Mouse (Mus musculus) megakaryocyte progenitor cell, adult 5-6 weeks (primary cell): ENCODE data around the gene Tmem248. TPM values are rescaled to one million over a fixed set of nuclear protein-coding genes. Genes with fewer than 3 reads are reported as not detected.

Experiments
- ATAC-seq: replicated peaks from 2 replicates; pipeline ENCODE4 v1.8.0; 2016; ENCODE audit warnings: mild to moderate bottlenecking, moderate TSS enrichment, inconsistent platforms; ENCODE audit not compliant: poor library complexity
- total RNA-seq, 2 experiments: library from RNA; stranded (forward) in 1 of 2; stranded (reverse) in 1 of 2; fragments of 157-497, 149-512 nt in 1 of 2; fragments of 200-1000 nt in 1 of 2; gene quantifications; 2 replicates each; pipeline versions ENCODE4 v1.2.3 to v1.2.4; 2015 to 2017

Tmem248 gene
- total RNA-seq, 2 experiments from 2014 or later = 64.2 to 75.6 TPM

GRCm38 (mm10) chr5:130255799-130256525 is 39.1 kb downstream of the Tmem248 start:
- ATAC-seq = peak; percentile 1

- peak; percentile 79 for ATAC-seq
Measured at GRCm38 (mm10) chr5:130256678-130257271, 39.9 kb downstream of the Tmem248 start.

GRCm38 (mm10) chr5:130257303-130257702 is 40.4 kb downstream of the Tmem248 start:
- ATAC-seq = no peak

- 0 out of 2 replicates have a peak, but pooled peaks have one; percentile 49 for ATAC-seq
Measured at GRCm38 (mm10) chr5:130263454-130263853, 46.6 kb downstream of the Tmem248 start.

DNA sequence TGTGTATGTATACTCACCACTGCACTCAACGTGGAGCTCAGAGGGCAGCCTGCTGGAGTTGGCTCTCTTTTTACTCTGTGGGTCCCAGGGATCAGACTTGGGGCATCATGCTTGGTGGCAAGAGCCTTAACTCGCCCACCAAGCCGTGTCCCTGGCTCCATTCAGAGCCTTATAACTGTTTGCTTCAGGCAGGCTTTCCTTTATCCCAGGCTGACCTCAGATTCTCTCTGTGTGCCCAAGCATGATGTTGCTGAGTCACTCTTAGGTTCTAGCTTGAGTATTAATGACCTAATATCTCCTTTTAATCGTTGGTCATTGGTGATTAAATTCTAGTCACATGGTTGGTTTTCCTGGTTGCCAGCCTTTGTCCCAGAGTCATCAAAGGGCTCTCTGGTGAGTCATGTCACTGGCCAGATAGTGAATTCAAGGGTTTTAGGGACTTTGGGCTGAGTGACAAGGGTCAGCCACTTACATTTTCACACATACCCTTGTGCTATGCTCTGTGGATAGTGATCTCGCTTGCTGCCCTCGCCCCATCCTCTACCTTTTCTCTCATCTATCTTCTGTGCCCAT is 47.6 kb downstream of the Tmem248 start:
- ATAC-seq = no peak

GRCm38 (mm10) chr5:130266651-130267050 is 49.8 kb downstream of the Tmem248 start:
- ATAC-seq = peak; percentile 64

- peak; percentile 84 for ATAC-seq
Measured at GRCm38 (mm10) chr5:130267316-130267715, 50.4 kb downstream of the Tmem248 start.

- no peak for ATAC-seq
Measured at GRCm38 (mm10) chr5:130268976-130269375, 52.1 kb downstream of the Tmem248 start.

GRCm38 (mm10) chr5:130272344-130272743 is 55.5 kb downstream of the Tmem248 start:
- ATAC-seq = peak; percentile 66

- no peak for ATAC-seq
Measured at GRCm38 (mm10) chr5:130273046-130273445, 56.2 kb downstream of the Tmem248 start.

DNA sequence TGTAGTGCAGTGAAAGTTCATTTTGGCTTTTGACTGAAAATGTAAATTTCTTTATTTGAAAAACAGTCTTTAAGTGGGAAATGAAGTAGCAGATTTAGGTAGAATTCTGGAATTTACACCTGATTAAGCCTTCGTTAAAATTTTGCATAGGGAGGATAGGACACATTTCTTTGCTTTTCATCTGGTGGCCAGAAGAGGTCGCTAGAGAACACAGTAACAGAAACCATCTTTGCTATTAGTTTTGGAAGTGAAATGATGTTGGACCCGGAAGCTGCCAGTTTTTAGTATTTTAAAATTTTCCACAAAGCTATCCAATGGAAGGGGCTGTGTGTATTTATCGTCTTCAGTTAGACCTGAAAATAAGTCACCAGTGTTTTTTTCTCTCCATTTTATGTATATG is 58.6 kb downstream of the Tmem248 start:
- ATAC-seq = peak; percentile 60

GRCm38 (mm10) chr5:130278011-130278472 is 61.2 kb downstream of the Tmem248 start:
- peak; percentile 74 for ATAC-seq

DNA sequence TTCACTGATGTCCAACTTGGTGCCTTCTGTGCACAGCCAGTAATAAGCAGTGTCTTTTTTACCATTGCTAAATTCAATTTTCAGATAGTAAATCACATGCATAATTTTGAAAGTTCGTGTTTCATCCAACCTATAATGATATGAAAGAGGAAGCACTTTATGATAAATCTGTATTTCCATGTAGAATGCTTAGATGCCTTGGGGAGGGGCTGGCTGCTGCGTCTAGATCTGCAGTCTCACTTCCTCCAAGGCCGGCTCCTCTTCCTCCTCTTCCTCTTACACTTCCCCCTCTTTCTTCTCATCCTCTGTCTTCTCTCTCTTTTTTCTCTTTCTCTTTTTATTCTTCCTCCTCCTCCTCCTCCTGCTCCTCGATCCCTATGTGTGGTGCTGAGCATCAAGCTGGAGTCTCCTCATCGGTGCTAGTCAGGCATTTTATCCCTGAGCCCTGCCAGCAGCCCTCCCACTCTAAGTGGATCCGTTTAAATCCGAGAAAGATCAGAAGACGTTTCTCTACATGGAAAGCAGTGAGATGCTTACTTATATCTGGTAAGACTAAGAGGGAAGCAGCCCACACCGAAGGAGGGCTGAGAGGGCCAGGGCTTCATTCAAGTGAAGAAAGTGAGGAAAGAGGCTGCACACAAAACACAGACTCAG is 66.3 kb downstream of the Tmem248 start:
- peak; percentile 50 for ATAC-seq

DNA sequence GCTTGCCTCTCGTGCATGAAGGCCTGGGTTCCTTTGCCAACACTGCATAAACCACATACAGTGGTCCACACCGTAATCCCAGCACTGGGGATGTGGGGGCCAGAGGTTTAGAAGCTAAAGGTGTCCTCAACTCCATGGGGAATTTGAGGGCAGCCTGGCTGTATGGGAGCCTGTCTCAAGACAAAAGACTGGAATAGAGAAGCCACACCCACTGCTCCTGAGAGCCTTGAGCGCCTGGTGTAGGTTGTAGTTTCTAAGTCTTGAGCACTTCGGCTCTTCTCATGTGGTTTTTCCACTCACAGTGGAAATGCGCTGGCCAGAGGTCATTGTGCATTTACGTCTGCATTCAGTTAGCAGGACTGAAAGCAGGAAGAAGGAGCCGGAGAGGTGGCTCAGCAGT is 71.2 kb downstream of the Tmem248 start:
- no peak for ATAC-seq

GRCm38 (mm10) chr5:130290242-130290641 is 73.4 kb downstream of the Tmem248 start:
- peak; percentile 58 for ATAC-seq

DNA sequence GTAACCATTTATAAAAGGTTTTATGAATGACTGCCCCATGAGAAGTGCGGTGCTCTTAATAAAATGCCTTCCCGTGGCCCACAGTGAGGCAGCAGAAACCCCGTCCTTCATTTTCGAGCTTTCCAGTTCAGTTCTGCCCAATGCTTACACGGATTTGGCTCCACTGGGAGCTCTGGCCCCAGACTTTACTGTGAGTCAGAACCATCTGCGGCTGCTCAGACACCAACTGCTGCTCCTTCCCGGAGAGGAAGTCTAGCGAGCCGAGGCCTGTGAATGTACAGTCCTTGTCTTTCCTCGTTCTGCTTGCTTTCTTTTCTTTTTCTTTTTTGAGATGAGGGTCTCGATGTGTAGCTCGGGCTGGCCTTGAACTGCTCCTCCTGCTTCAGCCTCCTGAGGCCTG is 73.9 kb downstream of the Tmem248 start:
- ATAC-seq = no peak

DNA sequence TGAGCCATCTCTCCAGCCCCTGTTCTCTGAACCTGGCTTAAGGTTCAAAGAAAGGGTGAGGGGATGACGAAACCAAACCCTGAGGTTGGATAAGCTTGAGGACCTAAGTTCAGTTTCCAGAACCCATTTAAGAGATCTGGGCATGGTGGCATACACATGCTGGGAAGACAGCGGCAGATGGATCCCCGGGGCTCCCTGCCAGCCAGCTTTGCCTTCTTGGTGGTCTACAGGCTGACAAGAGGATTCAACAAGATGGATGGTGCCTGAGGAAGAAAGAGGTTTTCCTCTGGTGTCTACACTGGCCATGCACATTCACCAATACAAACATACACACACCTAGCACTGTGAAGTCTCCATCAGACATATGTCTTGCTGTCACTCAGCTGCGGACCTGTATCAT is 76.1 kb downstream of the Tmem248 start:
- ATAC-seq = no peak
